Mouse (Mus musculus): ENCODE data around the gene Gm7954. TPM values are rescaled to one million over a fixed set of nuclear protein-coding genes. Genes with fewer than 3 reads are reported as not detected.

The Gm7954 gene
- total RNA-seq (2023) = not detected

DNA sequence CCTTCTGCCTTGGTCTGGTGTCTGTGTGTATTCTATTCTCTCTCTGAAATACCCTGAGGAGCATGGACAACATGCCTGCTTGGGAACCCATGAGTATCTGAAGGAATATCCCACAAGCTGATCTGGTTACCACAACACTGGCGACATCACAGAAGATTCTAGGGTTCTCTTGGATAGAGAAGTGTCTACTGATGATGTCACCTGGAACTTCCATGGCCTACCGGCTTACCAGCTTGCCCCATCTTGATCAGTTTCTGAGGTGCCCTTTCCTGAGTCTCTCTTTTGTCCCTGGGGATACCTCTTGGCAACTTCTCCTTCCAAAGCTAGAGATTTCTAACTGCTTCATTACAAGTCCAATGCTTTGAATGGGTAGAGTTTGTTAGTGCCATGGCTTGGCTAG is at the start of gene Gm7954:
Gene Gm7954 (minus strand): TSS at position 101 of the 400 bp plus-strand sequence.

GRCm38 (mm10) chr14:41489385-41489784 is 36.1 kb upstream of the Gm7954 start, which contains the start of gene Gm3486:
Gene Gm3486 (minus strand): TSS chr14:41489485.

DNA sequence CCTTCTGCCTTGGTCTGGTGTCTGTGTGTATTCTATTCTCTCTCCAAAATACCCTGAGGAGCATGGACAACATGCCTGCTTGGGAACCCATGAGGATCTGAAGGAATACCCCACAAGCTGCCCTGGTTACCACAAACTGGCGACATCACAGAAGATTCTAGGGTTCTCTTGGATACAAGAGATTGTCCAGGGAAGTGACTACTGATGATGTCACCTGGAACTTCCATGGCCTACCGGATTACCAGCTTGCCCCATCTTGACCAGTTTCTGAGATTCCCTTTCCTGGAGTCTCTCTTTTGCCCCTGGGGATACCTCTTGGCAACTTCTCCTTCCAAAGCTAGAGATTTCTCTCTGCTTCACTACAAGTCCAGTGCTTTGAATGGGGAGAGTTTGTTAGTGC is 45.1 kb downstream of the Gm7954 start, which contains the start of gene Gm6482:
Gene Gm6482 (minus strand): TSS at position 101 of the 400 bp plus-strand sequence.

Other genes starting within 250 kb of the Gm7954 start
- gene Gm2832, start 174.7 kb downstream of the Gm7954 start, total RNA-seq (2023) = not detected
- gene Gm5798, start 104.9 kb downstream of the Gm7954 start, total RNA-seq (2023) = not detected
- not detected for gene Gm7945, start 67.1 kb downstream of the Gm7954 start, total RNA-seq (2023)
- not detected for gene Gm6482, start 45.2 kb downstream of the Gm7954 start, total RNA-seq (2023)
- not detected for gene Gm3486, start 36.0 kb upstream of the Gm7954 start, total RNA-seq (2023)
- not detected for gene Gm7970, start 102.1 kb upstream of the Gm7954 start, total RNA-seq (2023)
- gene 1700049E17Rik2, start 119.7 kb upstream of the Gm7954 start, total RNA-seq (2023) = not detected
- gene Gm3072, start 171.1 kb upstream of the Gm7954 start, total RNA-seq (2023) = not detected
- gene Gm3676, start 193.0 kb upstream of the Gm7954 start, total RNA-seq (2023) = not detected
- gene Gm8068, start 248.4 kb upstream of the Gm7954 start, total RNA-seq (2023) = not detected